Mouse (Mus musculus) midbrain, embryonic 14.5 days (tissue): ENCODE results near the gene Ddx3y. TPM values are rescaled to one million over a fixed set of nuclear protein-coding genes. Genes with fewer than 3 reads are reported as not detected.
A peak's percentile ranks its signal among the peaks of the same experiment; 100 is the strongest.

Experiments used
- ATAC-seq: fragments of 200-750 bp; cut with Nextera tagmentation; 2 replicates; pipeline ENCODE4 v1.8.0; 2017; ENCODE audit warnings: moderate number of reproducible peaks, moderate library complexity; ENCODE audit not compliant: low FRiP score, low TSS enrichment
- DNase-seq: peaks from one replicate; pipeline ENCODE4 v3.0.0-alpha.2; 2015
- H3K27ac ChIP-seq: fragments of 300-500 bp; sonication (generic); replicated peaks from 2 replicates; pipeline ENCODE4 v1.5.1; 2014; ENCODE audit warnings: mild to moderate bottlenecking, low read depth, low read length, moderate library complexity
- H3K27me3 ChIP-seq: fragments of 300-500 bp; sonication (generic); 2 replicates; pipeline ENCODE4 v1.6.1; 2014; ENCODE audit warnings: low read length, control low read depth, mixed read lengths; ENCODE audit not compliant: control insufficient read depth, insufficient read depth
- H3K36me3 ChIP-seq: fragments of 300-500 bp; sonication (generic); 2 replicates; pipeline ENCODE4 v1.6.1; 2014; ENCODE audit warnings: low read length, control low read depth; ENCODE audit not compliant: control insufficient read depth, insufficient read depth
- H3K4me1 ChIP-seq: fragments of 300-500 bp; sonication (generic); 2 replicates; pipeline ENCODE4 v1.6.1; 2014; ENCODE audit warnings: mild to moderate bottlenecking, antibody characterized with exemption, low read length, control low read depth; ENCODE audit not compliant: control insufficient read depth, insufficient read depth
- H3K4me2 ChIP-seq: fragments of 300-500 bp; sonication (generic); 2 replicates; pipeline ENCODE4 v1.6.1; 2014; ENCODE audit warnings: mild to moderate bottlenecking, low read length, moderate library complexity
- H3K4me3 ChIP-seq: fragments of 300-500 bp; sonication (generic); replicated peaks from 2 replicates; pipeline ENCODE4 v1.5.1; 2014; ENCODE audit warnings: low read depth, low read length
- H3K9ac ChIP-seq: fragments of 300-500 bp; sonication (generic); replicated peaks from 2 replicates; pipeline ENCODE4 v1.6.1; 2014; ENCODE audit warnings: mild to moderate bottlenecking, low read length, moderate library complexity
- H3K9me3 ChIP-seq: fragments of 300-500 bp; sonication (generic); 2 replicates; pipeline ENCODE4 v1.6.1; 2016; ENCODE audit warnings: low read length, control low read depth, mixed read lengths; ENCODE audit not compliant: control insufficient read depth
- WGBS: fragments of 180-500 bp; shearing (Covaris S2); extraction: QIAGEN DNeasy Blood & Tissue Kit; methylation state at CpG from one replicate; pipeline ENCODE4 v1.1.7; 2014; 5-methylcytosine and 5-hydroxymethylcytosine counted together
- polyA plus RNA-seq: library from polyadenylated mRNA; unstranded; fragments of >200 nt; fragmentation: Nextera tagmentation; extraction: Ambion mirVana; gene quantifications from 2 replicates; pipeline ENCODE4 v1.2.1, GENCODE M21; 2014

The Ddx3y gene
- 27.5 TPM in 1 of 2 replicates, not detected in the other for polyA plus RNA-seq

GRCm38 (mm10) chrY:1286171-1286795, at the start of gene Ddx3y:
Gene Ddx3y (minus strand): TSS chrY:1286629.
- H3K4me2 ChIP-seq = peak within 1 kb of the TSS; percentile 40
- H3K9ac ChIP-seq = no peak within 1 kb of the TSS; the same call in 1 of the 2 replicates
- peak; percentile 81 for ATAC-seq
- no peaks in the 10 kb centered on the region for H3K4me1 ChIP-seq
- H3K27ac ChIP-seq = 0 out of 2 replicates have a peak within 1 kb of the TSS, but pooled peaks have one; percentile 37
- no peaks in the 10 kb centered on the region for H3K36me3 ChIP-seq
- H3K4me3 ChIP-seq = peak within 1 kb of the TSS; percentile 37
- DNase-seq = peak; percentile 87
- no peaks in the 10 kb centered on the region for H3K27me3 ChIP-seq
- no peaks in the 10 kb centered on the region for H3K9me3 ChIP-seq
- 0% methylated on average over 29 of the region's 31 CpGs for whole genome bisulfite sequencing

- Histone ChIP-seq H3K36me3 (no peaks in the 10 kb centered on the region), H3K9ac (no peak overlapping the region), H3K4me3 (no peak overlapping the region), H3K27ac (no peak overlapping the region), H3K4me2 (no peak overlapping the region), H3K27me3 (no peaks in the 10 kb centered on the region), H3K9me3 (no peaks in the 10 kb centered on the region), H3K4me1 (no peaks in the 10 kb centered on the region)
- DNase-seq (no peak), ATAC-seq (no peak)
Measured at GRCm38 (mm10) chrY:1293708-1294107, 7.3 kb upstream of the Ddx3y start.

- Histone ChIP-seq H3K4me3 (peak overlapping the region; percentile 37), H3K36me3 (no peaks in the 10 kb centered on the region), H3K9me3 (no peaks in the 10 kb centered on the region), H3K4me2 (peak overlapping the region; percentile 40), H3K27ac (0 out of 2 replicates have a peak overlapping the region, but pooled peaks have one; percentile 37), H3K9ac (no peak overlapping the region; the same call in 1 of the 2 replicates), H3K27me3 (no peaks in the 10 kb centered on the region), H3K4me1 (no peaks in the 10 kb centered on the region)
- no peak for DNase-seq
- ATAC-seq = no peak
- 13% methylated on average over 12 of the region's 12 CpGs for WGBS
Measured at GRCm38 (mm10) chrY:1285735-1286134, 694 bp downstream of the Ddx3y start.

- H3K9ac ChIP-seq = no peak overlapping the region
- ATAC-seq = no peak
- H3K4me3 ChIP-seq = no peak overlapping the region
Measured at GRCm38 (mm10) chrY:1246117-1246516, 40.3 kb downstream of the Ddx3y start.

GRCm38 (mm10) chrY:1245426-1245863, 41.0 kb downstream of the Ddx3y start, which contains the start of gene Uty:
Gene Uty (minus strand): TSS chrY:1245759.
- 0% methylated on average over 17 of the region's 21 CpGs for WGBS
- Histone ChIP-seq H3K9me3 (no peaks in the 10 kb centered on the region), H3K27ac (peak within 1 kb of the TSS; percentile 68), H3K4me3 (peak within 1 kb of the TSS; percentile 37), H3K27me3 (no peaks in the 10 kb centered on the region), H3K36me3 (no peaks in the 10 kb centered on the region), H3K4me2 (peak within 1 kb of the TSS; percentile 46), H3K9ac (no peak within 1 kb of the TSS; the same call in 1 of the 2 replicates), H3K4me1 (no peaks in the 10 kb centered on the region)
- ATAC-seq = peak; percentile 91
- peak; percentile 85 for DNase-seq

More at GRCm38 (mm10) chrY:1246117-1246516, 40.3 kb downstream of the Ddx3y start:
- Histone ChIP-seq H3K4me1 (no peaks in the 10 kb centered on the region), H3K27ac (no peak overlapping the region), H3K36me3 (no peaks in the 10 kb centered on the region), H3K27me3 (no peaks in the 10 kb centered on the region), H3K9me3 (no peaks in the 10 kb centered on the region), H3K4me2 (peak overlapping the region; percentile 31)
- no peak for DNase-seq
- WGBS = 52% methylated on average over 6 of the region's 6 CpGs

- Histone ChIP-seq H3K9me3 (no peaks in the 10 kb centered on the region), H3K27ac (peak overlapping the region; percentile 68), H3K4me2 (peak overlapping the region; percentile 46), H3K4me1 (no peaks in the 10 kb centered on the region), H3K4me3 (peak overlapping the region; percentile 37), H3K9ac (no peak overlapping the region; the same call in 1 of the 2 replicates), H3K27me3 (no peaks in the 10 kb centered on the region), H3K36me3 (no peaks in the 10 kb centered on the region)
- WGBS = 1% methylated on average over 9 of the region's 9 CpGs
- ATAC-seq (no peak), DNase-seq (peak; percentile 0)
Measured at GRCm38 (mm10) chrY:1244940-1245339, 41.5 kb downstream of the Ddx3y start.

- no peak overlapping the region for H3K27ac ChIP-seq
- 56% methylated on average over 5 of the region's 5 CpGs for WGBS
- H3K4me2 ChIP-seq = peak overlapping the region; percentile 46
- ATAC-seq (no peak), DNase-seq (no peak)
- no peak overlapping the region; the same call in 1 of the 2 replicates for H3K9ac ChIP-seq
- peak overlapping the region; percentile 37 for H3K4me3 ChIP-seq
- H3K4me1 ChIP-seq = no peaks in the 10 kb centered on the region
- no peaks in the 10 kb centered on the region for H3K36me3 ChIP-seq
- no peaks in the 10 kb centered on the region for H3K27me3 ChIP-seq
- H3K9me3 ChIP-seq = no peaks in the 10 kb centered on the region
Measured at GRCm38 (mm10) chrY:1244421-1244820, 42.0 kb downstream of the Ddx3y start.

GRCm38 (mm10) chrY:1220001-1220400, 66.4 kb downstream of the Ddx3y start:
- Histone ChIP-seq H3K4me1 (no peaks in the 10 kb centered on the region), H3K9me3 (no peaks in the 10 kb centered on the region), H3K27me3 (no peaks in the 10 kb centered on the region), H3K4me3 (no peak overlapping the region), H3K36me3 (no peaks in the 10 kb centered on the region), H3K4me2 (no peak overlapping the region), H3K9ac (no peak overlapping the region), H3K27ac (no peak overlapping the region)
- ATAC-seq (no peak), DNase-seq (no peak)
- WGBS = 89% methylated on average over 7 of the region's 7 CpGs
